Mouse (Mus musculus) embryo, embryonic 11 days (tissue): Measurements from ENCODE around the gene Syt16.
A peak's percentile ranks its signal among the peaks of the same experiment; 100 is the strongest.

ENCODE experiments used
- DNase-seq: peaks from one replicate; pipeline ENCODE4 v3.0.0-alpha.2; 2015

Gene Syt16

DNA sequence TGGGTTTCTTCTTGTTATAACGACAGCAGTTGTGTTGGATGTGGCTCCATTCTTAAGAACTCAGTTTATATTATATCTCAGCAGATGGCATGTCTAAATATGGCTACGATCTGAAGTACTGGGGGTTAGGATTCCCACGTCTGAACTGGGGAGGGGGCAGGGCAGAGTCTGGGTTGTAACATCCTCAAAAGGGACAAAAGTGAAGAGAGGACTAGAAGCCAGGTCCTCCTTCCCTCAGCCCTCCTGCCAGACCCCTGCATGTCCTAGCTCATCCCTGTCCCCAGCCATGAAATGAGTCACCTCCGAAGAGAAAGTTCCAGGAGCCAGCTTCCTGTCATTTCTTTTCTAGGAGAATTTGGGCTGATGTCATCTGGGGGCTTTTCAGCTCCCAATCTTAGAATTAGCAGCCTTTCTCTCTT lies 111.2 kb downstream of the Syt16 start:
- no peak for DNase-seq

GRCm38 (mm10) chr12:74109462-74110068 lies 112.1 kb downstream of the Syt16 start:
- DNase-seq, result no peak

DNA sequence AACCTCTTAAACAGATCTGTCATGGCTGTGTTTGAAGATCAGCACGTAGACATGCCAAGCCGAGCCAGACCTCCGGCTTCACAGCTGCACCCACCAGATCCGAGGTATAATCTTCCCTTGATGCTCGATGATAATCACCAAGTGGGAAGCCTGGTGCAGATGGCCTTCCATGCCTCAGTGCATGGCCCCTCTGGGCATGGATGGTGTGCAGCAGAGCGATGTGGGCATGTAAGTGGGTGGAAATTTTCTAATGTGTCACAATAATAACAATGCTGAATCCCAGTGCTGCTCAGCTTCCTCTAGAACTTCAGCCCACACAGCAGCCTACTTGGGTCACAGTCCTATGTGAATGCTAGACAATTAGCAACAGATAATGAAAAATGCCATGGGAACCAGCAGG lies 119.4 kb downstream of the Syt16 start:
- no peak for DNase-seq

- DNase-seq, result no peak
Observed at GRCm38 (mm10) chr12:74125796-74126195, 128.3 kb downstream of the Syt16 start.

DNA sequence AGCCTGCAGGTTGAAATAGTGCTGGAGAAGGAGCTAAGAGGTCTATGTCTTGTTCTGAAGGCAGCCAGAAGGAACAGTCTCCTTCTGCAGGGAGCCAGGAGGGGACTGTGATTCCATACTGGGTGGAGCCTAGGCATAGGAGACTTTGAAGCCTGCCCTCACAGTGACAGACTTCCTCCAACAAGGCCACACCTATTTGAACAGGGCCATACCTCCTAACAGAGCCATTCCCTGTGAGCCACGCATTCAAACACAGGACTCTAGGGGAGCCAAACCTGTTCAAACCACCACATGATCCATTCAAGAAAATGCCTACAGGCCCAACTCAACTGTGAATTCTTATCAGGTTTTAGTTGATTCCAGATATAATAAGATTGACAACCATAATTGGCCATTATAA lies 130.8 kb downstream of the Syt16 start:
- no peak for DNase-seq

GRCm38 (mm10) chr12:74131790-74132189 lies 134.3 kb downstream of the Syt16 start:
- no peak for DNase-seq

GRCm38 (mm10) chr12:74142147-74142546 lies 144.7 kb downstream of the Syt16 start:
- DNase-seq, result no peak

GRCm38 (mm10) chr12:74144385-74144784 lies 146.9 kb downstream of the Syt16 start:
- no peak for DNase-seq

DNA sequence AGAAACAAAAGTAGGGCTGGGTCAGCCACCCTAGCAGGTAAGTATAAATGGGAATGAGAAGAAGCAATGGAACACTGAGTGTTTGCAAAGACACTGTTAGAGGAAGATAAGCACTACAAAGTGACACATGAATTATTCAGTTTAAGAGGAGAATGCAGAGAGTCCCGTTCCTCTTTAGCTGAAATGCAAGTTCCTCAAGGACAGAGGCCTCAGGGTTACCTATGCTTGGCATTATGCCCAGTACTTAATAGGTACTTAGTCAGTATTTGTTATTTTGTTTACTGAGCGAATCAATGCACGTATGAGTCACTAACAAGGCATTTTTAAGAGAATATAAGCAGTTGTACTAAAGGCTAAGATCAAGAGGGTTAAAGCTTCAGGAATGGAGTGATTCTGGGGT lies 163.3 kb downstream of the Syt16 start:
- DNase-seq, result no peak

DNA sequence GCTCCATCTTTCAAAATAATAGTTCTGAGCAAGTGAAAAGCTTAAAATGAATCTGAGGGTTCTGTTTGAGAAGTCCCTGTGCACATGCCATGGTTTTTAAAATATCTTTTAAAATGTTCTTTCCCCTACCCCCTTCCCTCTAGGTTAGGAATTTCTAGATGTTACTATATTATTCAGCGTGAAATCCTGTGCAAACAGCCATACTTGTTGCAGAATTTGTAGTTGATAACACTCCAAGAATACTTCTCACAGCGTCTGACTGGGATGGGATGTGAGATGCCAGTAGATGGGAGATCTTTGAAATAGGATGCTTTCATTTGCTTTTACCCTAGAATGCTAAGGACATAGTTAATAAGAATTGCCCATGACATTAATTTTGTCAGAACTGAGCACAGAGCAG lies 165.6 kb downstream of the Syt16 start:
- DNase-seq, result no peak

DNA sequence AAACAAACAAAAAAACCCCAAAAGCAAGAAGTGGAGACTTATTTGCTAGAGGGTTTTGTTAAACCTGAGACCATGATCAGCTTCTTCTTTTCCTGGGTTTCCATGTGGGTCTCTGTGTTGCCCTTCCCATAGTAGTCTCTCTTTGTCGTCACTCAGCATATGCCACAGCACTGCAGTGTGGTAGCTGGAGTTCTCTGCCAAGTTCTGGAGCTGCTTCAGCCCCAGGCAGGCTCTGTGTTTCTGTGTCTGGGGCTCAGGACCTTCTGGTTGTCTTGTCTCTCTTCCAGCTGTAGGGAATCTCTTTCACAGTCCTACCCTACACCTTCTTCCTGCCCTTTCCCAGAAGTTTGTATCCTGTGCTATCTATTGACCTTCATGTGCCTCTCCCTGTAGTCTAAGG lies 173.8 kb downstream of the Syt16 start:
- no peak for DNase-seq

GRCm38 (mm10) chr12:74173902-74174301 lies 176.4 kb downstream of the Syt16 start:
- no peak for DNase-seq

- peak; percentile 10 for DNase-seq
Observed at GRCm38 (mm10) chr12:74184596-74184995, 187.1 kb downstream of the Syt16 start.

DNA sequence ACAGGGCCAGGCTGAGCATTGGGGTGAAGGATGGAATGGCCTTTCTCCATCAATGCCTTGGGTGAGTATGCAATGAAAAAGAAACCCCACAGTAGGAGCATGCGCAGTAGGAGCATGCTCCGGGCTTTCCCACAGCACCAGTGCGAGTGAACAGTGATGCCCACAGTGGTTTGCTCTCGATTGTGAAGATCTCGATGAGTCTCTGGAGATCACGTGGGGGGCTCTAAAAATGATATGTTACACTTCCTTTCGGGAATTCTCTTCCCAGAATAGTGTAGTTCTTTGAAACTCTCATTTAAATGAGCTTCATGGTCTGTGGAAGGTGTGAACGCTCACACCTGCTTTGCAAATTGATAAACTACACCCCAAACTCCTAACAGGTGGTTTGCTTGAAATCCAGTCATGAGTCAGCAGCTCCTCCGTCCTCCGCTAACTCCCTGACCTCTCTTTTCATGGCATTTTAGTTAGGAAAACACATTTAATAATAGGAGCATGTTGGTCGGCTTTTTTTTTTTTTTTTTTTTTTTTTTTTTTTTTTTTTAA lies 190.9 kb downstream of the Syt16 start:
- no peak for DNase-seq

DNA sequence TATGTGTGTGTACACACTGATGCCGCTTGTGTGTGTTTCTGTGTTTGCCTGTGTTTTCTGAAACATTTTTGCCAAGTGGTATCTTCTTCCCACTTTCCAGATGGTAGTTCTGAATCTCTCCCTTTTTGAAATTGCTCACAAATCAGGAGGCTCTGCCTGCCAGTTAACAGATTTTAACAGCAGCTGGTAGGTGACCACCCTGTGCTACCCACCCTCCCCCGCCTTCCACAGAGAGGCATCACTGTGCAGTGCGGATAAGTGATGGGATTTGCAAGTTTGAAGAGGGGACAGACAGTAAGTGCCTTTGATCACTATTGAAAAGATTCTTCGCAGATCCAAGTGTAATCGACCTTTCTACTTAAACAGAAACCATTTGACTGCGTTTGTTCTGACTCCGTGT lies 191.4 kb downstream of the Syt16 start:
- DNase-seq, result peak; percentile 17

DNA sequence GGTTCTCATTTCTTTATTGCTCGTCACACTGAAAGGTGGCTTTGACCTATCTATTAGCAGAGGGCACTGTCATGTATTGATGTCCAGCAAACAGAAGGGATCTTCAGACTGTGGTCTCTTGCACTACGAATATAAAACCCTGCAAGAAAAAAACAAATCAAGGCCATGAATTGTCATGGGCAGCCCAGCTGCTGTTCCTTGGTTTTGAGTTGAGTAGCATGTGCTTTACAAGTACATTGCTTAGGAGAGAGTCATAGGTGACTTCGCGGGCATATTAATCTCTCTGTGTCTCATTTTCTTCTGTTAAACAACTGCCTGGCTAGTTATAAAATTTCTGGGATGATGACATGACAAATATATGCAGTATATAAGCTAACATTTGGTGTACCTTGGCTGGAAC lies 192.4 kb downstream of the Syt16 start:
- DNase-seq, result no peak

- no peak for DNase-seq
Observed at GRCm38 (mm10) chr12:74190297-74190696, 192.8 kb downstream of the Syt16 start.

- DNase-seq, result no peak
Observed at GRCm38 (mm10) chr12:74192552-74192951, 195.1 kb downstream of the Syt16 start.

GRCm38 (mm10) chr12:74201410-74201809 lies 203.9 kb downstream of the Syt16 start:
- DNase-seq, result no peak

GRCm38 (mm10) chr12:74202431-74203042 lies 205.1 kb downstream of the Syt16 start:
- no peak for DNase-seq

DNA sequence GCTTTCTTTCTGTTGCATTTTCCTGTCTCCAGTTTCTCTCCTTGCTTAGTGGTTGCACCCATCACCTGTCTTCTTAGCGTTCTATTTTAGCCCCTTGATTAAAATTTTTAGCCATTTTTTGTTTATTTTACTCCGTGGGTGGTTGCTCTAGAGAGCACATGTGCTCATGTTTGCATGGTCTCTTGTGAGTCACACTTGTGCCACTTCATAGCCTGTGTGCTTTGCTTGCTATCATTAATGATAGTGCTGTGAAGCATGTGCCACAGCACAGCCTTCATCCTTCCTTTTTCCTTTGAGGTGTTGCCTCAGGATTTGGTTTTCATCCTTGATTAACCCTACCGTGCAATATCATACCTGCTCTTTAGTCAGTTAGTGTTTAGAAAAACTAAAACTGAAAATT lies 214.7 kb downstream of the Syt16 start:
- DNase-seq, result no peak

DNA sequence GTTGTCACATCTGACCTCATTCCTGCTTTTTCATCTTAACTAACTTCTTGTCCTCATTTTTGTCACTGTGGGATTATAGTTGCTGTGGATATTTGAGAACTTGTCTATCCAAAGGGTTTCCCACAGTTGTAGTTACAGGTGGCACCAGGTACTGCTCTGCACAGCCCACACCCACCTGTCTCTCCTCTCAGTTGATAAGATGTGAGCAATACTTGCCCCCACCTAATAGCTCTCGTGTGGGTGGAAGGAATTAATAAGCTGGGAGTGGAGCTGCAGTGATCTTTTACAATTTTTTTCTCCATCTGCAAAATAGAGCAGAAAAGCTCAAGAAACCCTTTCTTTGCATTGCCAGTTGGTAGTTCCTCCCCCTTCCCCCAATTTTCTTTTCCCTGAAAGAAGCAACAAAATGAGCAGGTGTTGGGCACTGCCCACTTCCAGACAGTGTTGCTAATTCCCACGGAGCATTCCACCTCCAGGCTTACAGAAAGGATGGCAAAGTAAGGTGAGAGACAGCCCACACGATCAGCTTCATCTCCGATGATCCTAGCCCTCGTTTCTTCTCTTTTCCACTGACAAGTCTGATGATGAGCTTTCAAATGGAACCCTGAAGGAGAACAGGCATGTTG lies 218.8 kb downstream of the Syt16 start:
- DNase-seq, result no peak

DNA sequence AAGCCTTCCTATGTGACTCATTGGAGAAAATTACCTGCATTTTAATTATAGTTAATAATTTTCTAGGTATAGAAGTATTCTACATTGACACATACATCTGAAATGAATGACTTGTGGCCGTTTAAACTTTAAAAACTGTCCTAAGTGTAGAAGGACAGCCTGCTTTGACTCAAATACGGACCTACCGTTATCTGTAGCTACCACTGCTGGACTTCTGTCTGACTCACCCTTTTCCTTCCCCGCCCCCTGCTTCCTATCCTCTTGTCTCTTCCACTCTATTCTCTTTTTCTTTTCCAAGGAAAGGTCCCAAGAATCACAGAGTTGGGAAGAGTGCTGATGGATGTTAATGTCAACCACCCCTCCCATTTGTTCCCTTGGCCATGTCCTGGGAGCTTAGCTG lies 222.4 kb downstream of the Syt16 start:
- DNase-seq, result no peak

- no peak for DNase-seq
Observed at GRCm38 (mm10) chr12:74220651-74221050, 223.2 kb downstream of the Syt16 start.
